Mouse (Mus musculus) megakaryocyte, embryonic 14.5 days (primary cell): Measurements from ENCODE around the gene 3110082J24Rik.

Source experiments
- FLI1 ChIP-seq: IDR thresholded peaks from 2 replicates; pipeline ENCODE4 v1.6.1; 2012; ENCODE audit warnings: low read length, inconsistent platforms, mixed read lengths
- GATA1 ChIP-seq: IDR thresholded peaks from 3 replicates; pipeline ENCODE4 v1.6.1; 2012; ENCODE audit warnings: mixed read lengths, low read length, inconsistent platforms, borderline replicate concordance

DNA sequence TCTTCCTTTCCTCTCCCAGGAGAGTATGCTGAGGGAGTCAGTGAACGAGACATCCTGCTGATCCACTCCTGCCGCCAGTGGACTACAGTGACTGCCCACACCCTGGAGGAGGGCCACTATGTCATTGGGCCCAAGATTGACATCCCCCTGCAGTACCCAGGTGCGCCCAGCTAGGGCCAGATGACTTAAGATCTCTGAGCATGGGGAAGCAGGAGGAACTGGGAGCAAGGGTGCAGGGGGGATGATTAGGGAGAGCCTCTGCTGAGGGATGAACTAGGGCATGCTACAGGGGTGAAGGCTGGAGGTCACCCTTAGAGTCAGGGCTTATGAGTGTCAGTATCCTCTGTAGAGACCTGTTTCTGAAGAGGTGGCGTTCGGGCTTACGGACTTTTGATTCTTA, 2.3 kb upstream of the 3110082J24Rik start:
- no peak for TF ChIP-seq GATA1
- no peak for TF ChIP-seq FLI1
